Mouse (Mus musculus): ENCODE measurements around the gene Adcy2.

The Adcy2 gene

DNA sequence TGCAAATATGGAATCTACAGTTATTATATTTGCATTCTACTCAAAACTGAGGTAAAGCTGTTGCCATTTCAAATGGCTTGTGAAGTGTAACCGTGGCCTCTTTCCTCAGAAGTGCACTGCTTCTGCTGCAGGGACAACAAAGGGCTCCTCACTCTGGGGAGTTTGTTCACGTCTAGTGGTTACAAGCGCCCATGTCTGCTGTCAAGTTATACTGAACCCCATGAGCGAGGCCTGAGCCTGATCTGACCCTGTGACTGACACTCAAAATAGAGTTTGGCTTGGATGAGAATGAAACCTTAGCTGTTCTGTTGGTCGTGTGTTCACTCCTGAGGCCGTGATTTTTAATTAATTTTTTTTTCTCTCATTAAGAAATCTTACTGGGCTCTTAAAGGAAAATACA is 38.8 kb downstream of the Adcy2 start:
- DNase-seq (ENCODE audit: low spot score): no peak

DNA sequence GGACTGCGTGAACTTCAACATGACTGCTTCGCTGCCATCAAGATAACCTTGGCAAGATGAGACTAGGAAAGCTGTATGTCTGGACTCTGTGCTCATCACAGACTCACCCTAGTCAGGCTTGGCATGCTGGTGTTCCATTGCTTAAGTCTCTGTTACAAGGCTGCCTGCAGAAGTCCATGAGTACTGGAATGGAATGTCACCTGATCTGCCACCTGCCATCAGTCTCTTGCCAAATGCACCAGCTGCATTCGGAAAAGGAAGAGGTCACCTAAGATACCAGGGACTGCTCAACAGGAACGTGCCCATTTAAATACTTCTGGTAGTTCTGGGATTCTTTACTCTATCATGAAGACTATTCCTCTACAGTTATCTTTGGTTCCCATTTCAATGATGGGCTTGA is 39.9 kb downstream of the Adcy2 start:
- no peak for DNase-seq (ENCODE audit: low spot score)

DNA sequence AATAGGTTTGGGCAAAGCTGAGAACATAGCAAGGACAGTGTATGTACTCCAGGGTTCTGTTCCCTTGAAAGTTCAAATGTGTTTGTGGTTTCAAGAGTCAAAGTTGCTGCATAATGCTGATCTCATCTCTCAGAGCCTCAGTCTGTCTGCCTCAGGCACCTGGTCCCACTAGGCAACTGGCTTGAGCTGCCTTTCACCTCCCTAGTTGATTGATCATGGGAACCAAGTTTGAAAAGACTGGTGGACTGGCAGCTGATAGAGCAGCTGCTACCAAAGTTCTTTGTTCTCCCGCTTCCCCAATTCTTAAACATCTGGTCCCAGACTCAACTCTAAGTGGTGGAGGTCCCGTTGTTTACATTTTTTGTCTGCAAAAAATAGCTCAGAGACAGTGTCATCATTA is 56.6 kb downstream of the Adcy2 start:
- DNase-seq (ENCODE audit: low spot score): no peak

DNA sequence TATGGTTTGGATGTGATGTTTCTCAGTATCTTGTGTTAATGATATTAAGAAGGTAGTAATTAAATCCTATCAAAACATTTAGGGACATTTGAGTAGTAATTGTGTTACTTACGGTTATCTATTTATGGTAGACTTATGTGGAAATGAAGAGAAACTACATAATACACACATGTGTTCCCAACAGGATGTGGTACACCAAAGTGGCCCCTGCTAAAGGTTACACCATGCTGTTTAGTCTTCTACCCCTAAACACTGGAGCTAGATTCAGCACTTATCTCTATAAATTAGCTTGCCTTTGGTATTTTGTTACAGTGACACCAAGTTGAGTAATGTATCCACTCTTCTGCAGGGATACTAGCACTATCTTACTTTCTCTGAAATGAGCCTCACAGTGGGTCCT is 57.9 kb downstream of the Adcy2 start:
- DNase-seq (ENCODE audit: low spot score): no peak

DNA sequence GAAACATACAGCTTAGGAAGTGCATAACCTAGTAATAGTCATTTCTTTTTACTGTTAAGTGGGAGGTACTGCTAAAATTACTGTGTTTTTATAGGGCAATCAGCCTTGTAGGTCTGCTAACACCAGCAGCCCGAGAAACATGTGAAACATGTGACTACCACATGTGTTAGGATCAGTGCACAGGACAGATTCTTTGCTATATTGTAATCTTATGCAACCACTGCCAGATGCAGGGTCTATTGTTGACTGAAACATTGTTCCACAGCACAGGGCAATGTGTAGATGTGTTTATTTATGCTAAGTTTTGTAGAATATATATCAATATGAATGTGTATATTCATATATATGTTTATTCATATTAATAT is 67.1 kb downstream of the Adcy2 start:
- no peak for DNase-seq (ENCODE audit: low spot score)

DNA sequence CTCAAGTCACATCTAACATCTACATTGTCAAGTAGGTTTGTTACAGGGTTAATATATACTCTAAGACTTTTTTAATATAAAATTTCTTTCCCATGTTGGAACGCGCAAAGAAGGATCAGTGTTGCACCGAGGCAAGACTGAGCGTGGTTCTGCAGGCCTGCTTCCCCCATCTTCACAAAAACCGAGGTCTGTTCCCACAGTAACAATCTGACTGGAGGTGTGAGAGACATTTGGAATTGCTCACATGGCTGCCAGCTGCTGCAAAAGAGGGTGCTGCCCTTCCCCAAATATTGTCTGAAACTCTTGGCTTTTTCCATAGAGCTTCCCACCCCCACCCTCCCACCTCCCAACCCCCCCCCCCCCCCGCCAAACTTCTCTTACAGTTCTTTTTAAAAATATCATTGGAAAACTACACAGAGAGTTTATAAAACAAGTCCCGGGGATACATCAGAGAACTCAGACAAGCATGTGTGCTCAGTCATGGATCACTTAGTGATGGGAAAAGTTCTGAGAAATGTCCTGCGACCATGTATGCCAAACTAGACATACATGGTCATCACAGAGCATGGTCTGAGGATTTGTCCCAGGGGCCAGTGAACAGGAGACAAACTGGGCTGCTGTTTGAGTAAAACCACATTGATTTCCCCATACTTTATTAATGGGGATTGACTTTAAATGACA is 67.6 kb downstream of the Adcy2 start:
- DNase-seq (ENCODE audit: low spot score): no peak

DNA sequence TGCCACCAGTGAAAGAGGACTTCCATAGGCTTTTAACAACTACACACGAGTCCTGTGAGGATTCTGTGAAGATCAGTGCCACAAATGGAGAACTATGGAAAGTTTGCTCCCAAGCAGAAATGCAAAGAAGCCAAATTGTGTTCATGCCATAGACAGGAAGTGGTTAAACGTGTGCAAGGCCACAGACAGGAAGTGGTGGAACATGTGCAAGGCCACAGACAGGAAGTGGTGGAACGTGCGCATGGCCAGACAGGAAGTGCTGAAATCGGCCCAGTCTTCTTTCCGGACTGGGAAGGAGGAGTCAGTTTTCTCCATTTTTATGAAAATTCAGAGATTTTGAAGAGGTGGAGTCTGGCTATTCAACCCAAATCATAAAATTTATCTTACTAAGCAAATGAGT is 70.9 kb downstream of the Adcy2 start:
- no peak for DNase-seq (ENCODE audit: low spot score)

DNA sequence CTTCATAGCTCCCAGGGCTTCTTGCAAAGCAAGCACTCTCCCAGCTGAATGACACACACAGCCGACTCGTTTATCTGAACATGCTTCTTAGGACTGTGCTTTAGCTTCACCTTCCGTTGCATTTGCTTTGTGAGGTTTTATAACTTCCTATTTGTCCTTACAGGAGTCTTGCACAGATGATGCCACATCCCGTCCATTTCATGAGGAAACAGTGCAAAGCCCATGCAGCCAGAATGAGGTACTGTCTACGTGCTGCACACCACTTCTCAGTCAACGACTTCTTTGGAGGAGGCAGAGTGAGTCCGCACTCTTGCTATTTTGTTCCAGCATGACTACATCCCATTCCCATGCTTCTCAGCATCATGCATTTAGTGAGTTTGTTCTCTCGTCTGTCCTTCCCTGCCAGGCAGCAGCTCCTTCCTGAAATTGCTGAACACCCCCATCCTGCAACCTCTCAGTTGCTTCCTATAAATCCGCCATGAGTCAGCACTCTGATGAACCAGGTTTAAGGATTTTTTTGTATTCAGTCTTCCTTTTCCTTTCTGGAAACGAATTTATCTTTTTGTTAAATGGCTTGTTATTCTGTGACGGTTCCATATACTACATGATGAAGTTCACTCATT is 85.6 kb downstream of the Adcy2 start:
- no peak for DNase-seq (ENCODE audit: low spot score)

DNA sequence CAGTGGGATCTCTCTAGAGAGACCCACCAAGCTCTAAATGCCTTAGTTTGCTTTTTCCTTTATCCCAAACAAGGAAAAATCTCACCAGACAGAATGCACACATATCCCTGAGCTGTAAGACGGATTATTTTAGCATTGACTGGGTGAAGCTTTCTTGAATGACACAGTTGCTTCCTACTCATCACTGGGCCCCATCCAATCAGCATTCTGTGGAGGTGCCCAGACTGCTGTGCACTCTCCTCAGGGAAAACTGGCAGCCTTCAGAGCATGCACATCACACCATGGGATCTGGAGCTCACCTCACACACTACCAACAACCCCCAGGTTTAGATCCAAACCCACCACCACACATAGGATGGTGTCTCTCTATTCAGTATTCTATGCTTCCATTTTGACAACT is 92.7 kb downstream of the Adcy2 start:
- DNase-seq (ENCODE audit: low spot score): no peak

DNA sequence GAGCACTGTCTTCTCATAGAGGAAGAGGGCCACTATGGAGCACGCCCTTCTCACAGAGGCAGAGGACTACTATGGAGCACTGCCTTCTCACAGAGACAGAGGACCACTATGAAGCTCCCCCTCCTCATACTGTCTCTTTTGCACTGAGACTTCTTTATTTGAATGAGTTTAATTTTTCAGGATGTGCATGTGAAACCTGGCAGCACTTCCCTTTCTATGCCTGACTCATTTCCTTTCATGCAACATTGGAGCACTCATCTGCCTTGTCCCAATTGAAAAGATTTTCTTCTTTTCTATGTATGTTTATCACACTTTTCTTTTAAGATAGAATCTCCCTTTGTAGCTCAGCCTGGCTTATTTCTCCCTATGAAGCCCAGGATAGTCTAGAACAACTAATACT is 96.6 kb downstream of the Adcy2 start:
- DNase-seq (ENCODE audit: low spot score): no peak

DNA sequence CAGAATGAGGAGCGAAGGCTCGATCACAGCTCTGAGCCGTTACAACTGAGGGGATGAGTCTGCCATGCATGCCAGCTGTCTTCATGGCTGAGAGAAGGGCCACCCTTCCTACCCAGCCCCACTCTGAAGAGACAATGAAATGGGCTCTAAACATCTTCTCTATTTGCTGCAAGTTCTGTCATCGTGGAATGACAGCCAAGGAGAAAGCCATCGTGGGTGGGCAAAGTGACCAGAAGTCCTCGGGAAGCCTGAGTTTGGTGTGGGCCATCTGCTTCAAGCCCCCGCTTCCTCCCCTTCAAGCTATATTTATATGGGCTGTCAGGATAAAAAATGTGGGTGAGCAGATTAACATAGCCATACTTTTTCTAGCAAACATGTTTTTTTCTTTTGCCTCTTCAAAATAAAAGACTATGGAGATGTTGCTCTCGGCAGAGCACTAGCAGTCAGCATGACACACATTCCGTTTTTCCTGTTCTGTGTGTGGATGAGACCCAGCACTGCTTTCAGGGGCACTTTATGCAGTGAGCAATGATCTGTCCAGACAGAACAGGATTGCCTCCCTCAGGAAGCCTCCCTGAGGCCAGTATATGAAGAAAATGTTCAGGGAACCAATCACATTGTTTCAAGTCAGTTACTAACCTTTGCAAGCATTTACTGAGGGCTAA is 109.3 kb downstream of the Adcy2 start:
- DNase-seq (ENCODE audit: low spot score): no peak

DNA sequence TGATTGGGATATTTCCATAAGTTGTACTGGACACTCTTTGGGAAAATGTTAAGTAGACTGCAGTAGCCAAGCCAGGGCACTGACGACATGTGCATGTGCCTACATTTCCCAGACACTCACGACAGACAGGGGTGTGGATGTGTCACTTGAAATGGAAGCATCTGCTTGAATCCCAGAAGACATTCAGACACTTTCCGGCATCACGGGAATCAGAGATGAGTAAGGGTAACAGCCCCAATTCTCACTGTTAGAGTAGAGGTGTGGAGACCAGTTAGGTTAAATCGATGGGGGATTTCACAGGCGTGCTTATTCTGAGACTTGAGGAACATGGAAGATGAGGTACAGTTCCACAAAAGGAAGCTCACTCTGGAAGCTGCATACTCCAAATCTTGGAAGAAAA is 130.6 kb downstream of the Adcy2 start:
- DNase-seq (ENCODE audit: low spot score): no peak

DNA sequence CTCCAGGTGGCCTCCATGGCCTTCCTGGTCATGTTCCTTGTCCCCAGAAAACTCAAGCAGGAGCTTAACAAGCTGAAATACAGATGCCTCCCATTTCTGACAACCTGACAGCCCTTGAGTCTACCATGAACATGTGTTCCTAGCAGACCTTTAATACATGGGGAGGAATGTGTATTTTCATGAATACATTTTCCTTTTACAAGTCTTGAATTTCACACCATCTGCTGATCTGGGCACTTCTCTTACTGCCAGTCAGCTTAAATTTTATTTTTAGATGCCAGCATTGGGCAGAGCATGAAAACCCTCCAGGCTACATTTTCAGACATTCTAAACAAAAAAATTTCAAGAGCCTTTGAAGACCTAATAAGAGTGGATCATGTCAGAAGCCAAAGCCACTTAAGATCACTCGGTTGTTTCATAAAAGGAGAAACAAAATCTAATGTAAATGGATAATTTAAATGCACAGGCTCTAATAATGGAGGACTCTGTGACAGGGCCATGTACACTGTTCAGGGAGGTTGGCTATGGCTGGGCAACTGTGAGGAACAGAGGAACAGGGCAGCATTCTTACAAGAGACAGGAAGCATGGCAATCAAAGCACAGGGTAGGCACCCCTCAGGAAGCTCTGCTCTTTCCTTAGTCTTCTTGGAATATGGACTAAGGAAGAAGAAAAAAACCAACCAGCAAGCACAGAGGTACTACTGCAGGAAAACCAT is 131.2 kb downstream of the Adcy2 start:
- no peak for DNase-seq (ENCODE audit: low spot score)

DNA sequence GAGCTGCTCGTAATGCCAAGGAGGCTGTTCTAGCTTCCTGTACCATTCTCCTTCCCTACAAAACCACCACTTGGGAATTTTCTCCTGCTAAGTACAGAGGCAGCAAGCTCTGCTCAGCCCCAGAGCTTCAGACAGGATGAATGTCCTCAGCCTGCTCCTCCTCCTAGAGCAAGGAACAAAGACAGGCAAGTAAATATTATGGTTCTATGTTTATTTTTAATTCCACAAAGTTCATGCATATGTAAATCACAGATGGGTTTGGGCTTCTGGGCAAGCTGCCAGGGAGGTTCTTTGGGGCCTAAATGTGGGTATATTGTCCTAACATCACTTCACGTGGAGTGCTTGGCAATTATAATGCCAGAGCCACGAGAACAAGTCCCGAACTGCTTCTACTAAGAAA is 139.3 kb downstream of the Adcy2 start:
- DNase-seq (ENCODE audit: low spot score): no peak

DNA sequence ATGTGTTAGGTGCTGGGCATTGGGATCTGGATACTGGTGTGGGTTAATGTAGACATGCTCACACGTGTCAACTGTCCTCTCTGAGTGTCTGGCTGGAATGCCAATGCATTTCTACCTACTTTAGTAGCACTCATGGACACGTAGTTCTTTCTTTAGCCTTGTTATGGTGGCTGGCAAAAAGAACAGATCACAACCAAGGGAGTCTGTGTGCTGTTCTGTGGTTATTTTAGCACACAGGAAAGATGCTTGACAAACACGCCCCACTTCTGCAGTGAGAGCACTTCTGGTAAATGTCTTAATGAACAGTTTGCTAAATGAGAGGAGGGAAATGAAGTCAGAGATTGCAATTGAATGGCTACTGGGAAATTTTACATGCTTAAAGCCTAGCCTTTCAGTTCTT is 151.1 kb downstream of the Adcy2 start:
- DNase-seq (ENCODE audit: low spot score): no peak

DNA sequence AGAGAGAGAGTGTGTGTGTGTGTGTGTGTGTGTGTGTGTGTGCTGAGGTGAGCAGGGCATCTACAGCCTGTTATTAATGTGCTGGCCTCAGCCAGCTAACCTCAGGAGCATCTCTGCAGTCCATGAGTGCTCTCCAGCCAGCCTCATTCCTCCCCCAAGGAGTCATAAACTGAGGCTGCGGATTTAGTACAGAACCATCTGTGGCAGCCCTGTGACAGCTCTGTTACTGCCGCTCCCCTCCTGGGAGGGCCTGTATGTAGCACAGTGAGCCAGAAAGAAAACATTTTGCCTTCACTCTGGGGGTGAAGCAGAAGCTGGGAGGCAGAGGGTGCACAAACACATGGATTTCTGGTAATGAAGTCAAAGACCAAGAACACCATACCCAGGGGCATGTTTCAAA is 159.8 kb downstream of the Adcy2 start:
- no peak for DNase-seq (ENCODE audit: low spot score)

DNA sequence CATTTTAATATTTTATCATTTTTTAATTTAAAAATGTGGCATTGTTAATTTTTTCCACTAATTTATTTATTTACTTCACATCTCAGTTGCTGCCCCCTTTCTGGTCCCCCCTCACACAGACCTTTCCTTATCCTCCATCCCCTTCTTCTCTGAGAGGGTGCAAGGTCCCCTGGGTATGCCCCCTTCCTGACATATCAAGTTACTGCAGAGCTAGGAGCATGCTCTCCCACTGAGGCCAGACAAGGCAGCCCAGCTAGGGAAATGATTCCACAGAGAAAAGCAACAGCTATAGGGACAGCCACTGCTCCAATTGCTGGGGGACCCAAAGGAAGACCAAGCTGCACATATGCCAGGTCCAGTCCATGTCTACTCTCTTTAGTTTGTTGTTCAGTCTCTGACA is 163.2 kb downstream of the Adcy2 start:
- DNase-seq (ENCODE audit: low spot score): no peak

DNA sequence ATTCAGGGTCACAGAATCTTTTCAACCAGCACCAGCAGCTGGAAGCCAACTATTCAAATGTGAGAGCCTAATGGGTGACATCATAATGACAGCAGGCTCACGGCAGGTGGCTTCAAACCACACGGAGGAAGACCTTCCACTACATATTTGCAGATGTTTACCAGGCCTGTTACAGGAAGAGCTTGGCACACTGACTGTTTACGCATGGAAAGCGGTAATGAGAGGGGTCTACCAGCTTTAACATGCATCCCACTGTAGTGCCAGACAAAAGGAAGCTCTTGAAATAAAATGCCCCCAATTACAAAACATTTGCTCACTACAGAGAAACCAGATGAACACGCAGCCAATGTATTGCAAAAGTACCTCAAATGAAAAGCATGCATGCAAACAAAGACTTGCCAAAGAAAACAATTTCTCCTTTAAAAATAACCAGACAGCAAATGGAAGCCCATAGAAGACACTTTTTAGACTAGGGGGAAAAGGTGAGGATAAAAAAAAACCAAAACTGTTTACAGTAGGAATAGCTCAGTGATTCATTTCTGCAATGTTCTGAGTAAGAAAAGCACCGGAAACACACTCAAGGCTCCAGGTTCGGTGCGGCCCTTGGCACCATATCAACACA is 163.8 kb downstream of the Adcy2 start:
- no peak for DNase-seq (ENCODE audit: low spot score)

DNA sequence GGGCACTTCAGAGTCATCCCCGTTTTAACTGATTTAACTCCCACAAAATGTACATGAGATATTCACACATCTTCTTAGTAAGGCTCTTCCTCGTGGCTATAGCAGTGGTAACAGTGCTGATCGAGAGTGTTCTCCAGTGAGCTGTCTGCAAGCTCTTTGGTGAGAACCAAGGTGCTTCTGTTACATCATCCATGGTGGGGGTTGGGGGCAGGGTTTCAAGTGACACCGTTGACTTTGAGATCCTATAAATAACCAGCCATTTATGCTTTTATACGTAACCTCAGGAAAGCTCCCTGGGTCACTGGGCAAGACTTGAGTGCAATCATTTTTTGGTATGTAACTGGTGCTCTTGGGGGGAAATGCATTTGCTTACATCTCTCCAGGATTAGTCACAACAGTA is 167.2 kb downstream of the Adcy2 start:
- DNase-seq (ENCODE audit: low spot score): no peak

DNA sequence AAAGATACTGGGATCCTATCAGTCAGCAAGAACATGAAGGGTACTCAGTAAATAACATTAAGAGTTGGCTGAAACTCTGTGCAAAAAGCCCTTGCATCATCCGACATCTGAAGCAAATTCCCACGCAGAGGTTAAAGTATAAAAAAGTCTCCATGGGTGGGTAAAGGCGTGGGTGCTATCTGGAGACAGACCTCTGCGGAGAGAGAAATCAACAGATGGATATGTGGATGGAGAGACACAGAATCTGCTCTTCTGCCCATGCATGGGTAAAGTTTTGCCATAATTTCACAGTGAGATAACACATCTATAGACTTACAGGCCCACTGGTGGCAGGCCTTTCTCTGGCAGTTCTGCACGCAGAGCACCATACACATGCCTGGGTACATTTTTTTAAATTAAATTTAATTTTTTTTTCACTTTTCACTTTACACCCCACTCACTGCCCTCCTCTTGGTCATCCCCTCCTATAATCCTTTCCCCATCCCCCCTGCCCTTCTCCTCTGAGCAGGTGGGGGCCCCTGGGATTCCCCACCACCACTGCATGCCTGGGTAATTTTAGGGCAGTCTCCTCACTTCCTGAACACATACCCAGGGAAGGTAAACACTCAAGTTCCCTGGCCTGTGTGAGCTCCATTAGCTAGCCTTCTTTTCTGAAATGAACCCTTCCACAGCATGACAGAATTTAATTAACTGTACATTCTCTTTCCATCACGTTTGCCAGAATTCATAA is 169.1 kb downstream of the Adcy2 start:
- DNase-seq (ENCODE audit: low spot score): no peak

DNA sequence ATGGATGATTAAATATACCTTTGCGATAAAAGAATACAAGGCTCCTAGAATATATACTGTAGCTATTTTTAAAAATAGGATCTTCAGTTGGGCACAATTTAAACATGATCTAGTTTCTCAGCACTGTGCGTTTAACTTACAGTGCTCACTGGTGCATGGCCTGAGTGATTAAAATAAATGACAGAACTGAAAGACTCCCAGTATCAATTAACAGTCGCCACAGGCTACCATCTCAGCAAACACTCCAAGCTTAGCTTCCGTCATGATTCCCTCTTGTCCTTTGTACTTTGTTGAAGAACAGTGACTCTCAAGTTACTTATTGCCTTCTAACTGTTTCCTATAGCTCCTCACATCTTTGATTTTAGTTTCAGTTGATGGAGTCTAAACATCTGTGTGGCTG is 170.9 kb downstream of the Adcy2 start:
- no peak for DNase-seq (ENCODE audit: low spot score)

DNA sequence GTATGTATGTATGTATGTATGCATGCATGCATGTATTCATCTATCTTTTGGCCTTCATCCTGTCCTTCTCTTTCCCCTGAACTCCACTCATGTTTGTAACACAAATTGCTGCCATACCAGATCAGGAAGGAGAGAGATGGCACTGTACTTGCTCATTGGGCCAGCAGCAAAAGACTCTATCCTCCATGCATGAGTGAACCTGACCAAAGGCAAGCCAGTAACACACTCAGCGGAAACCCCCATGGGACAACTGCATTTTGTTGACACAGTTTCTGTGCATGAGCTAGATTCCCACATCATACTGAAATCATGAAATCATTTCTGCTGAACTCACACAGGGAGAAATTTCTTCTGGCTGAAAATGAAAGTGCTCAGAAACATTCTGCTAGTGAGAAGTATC is 172.9 kb downstream of the Adcy2 start:
- no peak for DNase-seq (ENCODE audit: low spot score)
